Comparison of ENCODE assay signal across 12 mouse cellular contexts in the genomic region with DNA sequence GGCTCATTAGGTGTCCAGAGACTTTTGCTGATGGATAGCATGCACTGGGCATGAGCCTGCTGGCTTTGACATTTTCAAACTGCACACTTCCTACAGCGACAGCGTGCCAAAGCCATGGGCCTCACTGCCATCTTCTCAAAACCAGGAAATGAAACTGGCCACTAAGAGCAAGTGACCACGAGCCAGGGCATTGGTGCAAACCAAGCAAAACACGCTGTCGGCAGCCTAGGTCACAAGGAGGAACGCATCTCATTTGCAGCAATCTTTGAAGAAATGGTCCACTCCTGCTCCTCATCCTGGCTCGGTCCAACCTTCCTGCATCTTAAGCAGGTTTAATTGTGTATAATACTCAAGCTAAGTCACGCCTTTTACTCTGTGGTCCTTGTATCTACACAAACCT. TPM values are rescaled to one million over a fixed set of nuclear protein-coding genes. Genes with fewer than 3 reads are reported as not detected.
DNase-seq lines count a peak whose midpoint lies in the region; ATAC-seq and TF ChIP-seq lines count a peak whose summit lies in the region.
"Had no signal": no experiment of that assay in that cellular context is flagged by ENCODE, and none has a peak within 500 bp of the region (broad histone marks: within the 10 kb centered on the region; RNA-seq: fewer than 3 reads in every experiment).

No protein-coding gene starts in this region.

- DNase-seq in induced T-regulatory cell, adult 2 months (ENCODE audit: low read depth): peak; percentile 59
- peak; percentile 34 for DNase-seq in naive thymus-derived CD4-positive, alpha-beta T cell, adult 2 months (ENCODE audit: low read depth)
- DNase-seq in frontal cortex, adult 2 months (ENCODE audit: extremely low spot score in 1 of 2, low spot score in 1 of 2): no peak
- no peak for DNase-seq in forebrain, postnatal 0 days
- DNase-seq: cerebellum, postnatal 25 days had no signal

- no peaks in the 10 kb centered on the region for H3K36me3 ChIP-seq in liver, embryonic 16.5 days (ENCODE audit: control insufficient read depth, insufficient read depth)
- no peaks in the 10 kb centered on the region for H3K36me3 ChIP-seq in liver, embryonic 12.5 days
- H3K36me3 ChIP-seq in forebrain, postnatal 0 days (ENCODE audit: insufficient read depth): no peaks in the 10 kb centered on the region
- H3K36me3 ChIP-seq: heart, embryonic 13.5 days; limb, embryonic 13.5 days; midbrain, embryonic 12.5 days had no signal

- no peak overlapping the region for H3K4me2 ChIP-seq in liver, embryonic 16.5 days (ENCODE audit: low read depth, low read length)
- no peak overlapping the region for H3K4me2 ChIP-seq in liver, embryonic 12.5 days
- no peak overlapping the region for H3K4me2 ChIP-seq in forebrain, postnatal 0 days (ENCODE audit: low read depth)
- H3K4me2 ChIP-seq: heart, embryonic 13.5 days; limb, embryonic 13.5 days; midbrain, embryonic 12.5 days had no signal

- H3K4me3 ChIP-seq in liver, embryonic 16.5 days (ENCODE audit: low read depth, low read length): no peak overlapping the region
- H3K4me3 ChIP-seq in liver, embryonic 12.5 days: no peak overlapping the region
- H3K4me3 ChIP-seq in bone marrow, adult 2 months (replicated peaks; ENCODE audit: control insufficient read depth, low read depth, low read length): no peak overlapping the region
- H3K4me3 ChIP-seq in forebrain, postnatal 0 days (ENCODE audit: low read depth, low read length): no peak overlapping the region
- H3K4me3 ChIP-seq: heart, embryonic 13.5 days; limb, embryonic 13.5 days; midbrain, embryonic 12.5 days had no signal

- peaks cover under 1% of the 10 kb centered on the region; the same call in 1 of the 2 replicates for H3K4me1 ChIP-seq in liver, embryonic 16.5 days (ENCODE audit: control insufficient read depth, low read depth, low read length)
- peaks cover 48% of the 10 kb centered on the region for H3K4me1 ChIP-seq in liver, embryonic 12.5 days
- H3K4me1 ChIP-seq in bone marrow, adult 2 months (ENCODE audit: control insufficient read depth, insufficient read depth, low read length): peaks cover 15% of the 10 kb centered on the region
- H3K4me1 ChIP-seq in forebrain, postnatal 0 days (ENCODE audit: insufficient read depth): no peaks in the 10 kb centered on the region
- H3K4me1 ChIP-seq: midbrain, embryonic 12.5 days had no signal

- ATAC-seq in liver, embryonic 16.5 days (ENCODE audit: low read depth): 0 out of 2 replicates have a peak, but pooled peaks have one; percentile 19
- ATAC-seq in liver, embryonic 12.5 days: no peak
- ATAC-seq in activated CD4-positive, CD25-positive, alpha-beta regulatory T cell, adult 4 months: no peak
- no peak for ATAC-seq in forebrain, postnatal 0 days

- 42% methylated on average over 8 of the region's 8 CpGs for WGBS in liver, embryonic 16.5 days (ENCODE audit: insufficient replicate concordance)
- 56% methylated on average over 8 of the region's 8 CpGs for WGBS in liver, embryonic 12.5 days (ENCODE audit: insufficient replicate concordance)
- WGBS in bone marrow, adult 2 months: 30% methylated on average over 8 of the region's 8 CpGs
- WGBS in forebrain, postnatal 0 days: 92% methylated on average over 8 of the region's 8 CpGs

- TF ChIP-seq CTCF in bone marrow, adult 2 months (IDR thresholded peaks at IDR 0.05; ENCODE audit: control insufficient read depth, insufficient read depth, low read length): no peak
- no peak for TF ChIP-seq CTCF in forebrain, postnatal 0 days (IDR thresholded peaks at IDR 0.05; ENCODE audit: low read depth)

- H3K9me3 ChIP-seq in liver, embryonic 16.5 days (replicated peaks; ENCODE audit: control insufficient read depth, low read length): no peaks in the 10 kb centered on the region
- no peaks in the 10 kb centered on the region for H3K9me3 ChIP-seq in liver, embryonic 12.5 days (replicated peaks)
- H3K9me3 ChIP-seq in forebrain, postnatal 0 days (ENCODE audit: low read length): no peaks in the 10 kb centered on the region
- H3K9me3 ChIP-seq: heart, embryonic 13.5 days; limb, embryonic 13.5 days; midbrain, embryonic 12.5 days had no signal

- H3K9ac ChIP-seq in liver, embryonic 16.5 days (ENCODE audit: low read depth, low read length): no peak overlapping the region
- no peak overlapping the region for H3K9ac ChIP-seq in liver, embryonic 12.5 days
- H3K9ac ChIP-seq in forebrain, postnatal 0 days: no peak overlapping the region
- H3K9ac ChIP-seq: heart, embryonic 13.5 days; limb, embryonic 13.5 days; midbrain, embryonic 12.5 days had no signal

- no peaks in the 10 kb centered on the region for H3K27me3 ChIP-seq in liver, embryonic 16.5 days (ENCODE audit: control insufficient read depth, insufficient read depth, low read depth, low read length)
- peaks cover 8% of the 10 kb centered on the region; the same call in 1 of the 2 replicates for H3K27me3 ChIP-seq in liver, embryonic 12.5 days (replicated peaks)
- H3K27me3 ChIP-seq in forebrain, postnatal 0 days (ENCODE audit: insufficient read depth, low read length): no peaks in the 10 kb centered on the region
- H3K27me3 ChIP-seq: heart, embryonic 13.5 days; limb, embryonic 13.5 days; midbrain, embryonic 12.5 days had no signal

- H3K27ac ChIP-seq in liver, embryonic 16.5 days (ENCODE audit: low read length): no peak overlapping the region
- H3K27ac ChIP-seq in liver, embryonic 12.5 days: no peak overlapping the region
- peak overlapping the region; percentile 44; the same call in 1 of the 2 replicates for H3K27ac ChIP-seq in bone marrow, adult 2 months (ENCODE audit: control insufficient read depth, insufficient read depth, low read depth, low read length, poor library complexity)
- no peak overlapping the region for H3K27ac ChIP-seq in forebrain, postnatal 0 days (ENCODE audit: low read depth, low read length)
- H3K27ac ChIP-seq: heart, embryonic 13.5 days; limb, embryonic 13.5 days; midbrain, embryonic 12.5 days had no signal

- no peak for TF ChIP-seq POLR2A in bone marrow, adult 2 months (IDR thresholded peaks at IDR 0.05; ENCODE audit: borderline replicate concordance, control insufficient read depth, low read depth, low read length)

RNA-seq across cellular contexts. Expression of a gene that starts 41.8 kb away (rescaled TPM):
- 6.9 and 8.2 TPM in 2 replicates for polyA plus RNA-seq in liver, embryonic 16.5 days (2015; fragmentation: Nextera tagmentation; extraction: Ambion mirVana)
- polyA plus RNA-seq in liver, embryonic 12.5 days (2016; fragmentation: Nextera tagmentation; extraction: Ambion mirVana): 15.3 and 16.2 TPM in 2 replicates
- 17.4 and 33.9 TPM in 2 replicates for polyA plus RNA-seq in bone marrow, adult 2 months (2011; ENCODE audit: insufficient read depth, insufficient read length, low replicate concordance, missing spikeins)
- polyA plus RNA-seq in frontal cortex, adult 2 months (2012; rRNA removed): 3.1 and 4.6 TPM in 2 replicates
- polyA plus RNA-seq in activated CD4-positive, CD25-positive, alpha-beta regulatory T cell, adult 4 months (2017; shearing (Covaris generic)): 100 to 1,000 TPM; 114 to 122 TPM
- total RNA-seq in forebrain, postnatal 0 days (2014; rRNA removed): 6.2 and 7.0 TPM in 2 replicates
- polyA plus RNA-seq in forebrain, postnatal 0 days (2015; fragmentation: Nextera tagmentation; extraction: Ambion mirVana): 5.7 and 6.8 TPM in 2 replicates

Comparison
In these comparisons a context has a peak if more than half of its experiments do, and no peak if none do; other contexts are left out.
1. DNase-seq: peak in induced T-regulatory cell, adult 2 months (single experiment) and naive thymus-derived CD4-positive, alpha-beta T cell, adult 2 months (single experiment); none in frontal cortex, adult 2 months (0 of 2) and forebrain, postnatal 0 days (single experiment).